Mouse (Mus musculus) midbrain, embryonic 10.5 days (tissue): ENCODE measurements around the gene Igsf6. TPM values are rescaled to one million over a fixed set of nuclear protein-coding genes. Genes with fewer than 3 reads are reported as not detected.

Source experiments
- DNase-seq: peaks from one replicate; pipeline ENCODE4 v3.0.0-alpha.2; 2017; ENCODE audit warnings: low spot score
- H3K27ac ChIP-seq: fragments of 300-500 bp; sonication (generic); replicated peaks from 2 replicates; pipeline ENCODE4 v1.5.1; 2016; ENCODE audit warnings: mild to moderate bottlenecking
- H3K27me3 ChIP-seq: fragments of 300-500 bp; sonication (generic); 2 replicates; pipeline ENCODE4 v1.6.1; 2016; ENCODE audit warnings: low read depth, mild to moderate bottlenecking; ENCODE audit not compliant: poor library complexity, severe bottlenecking
- H3K36me3 ChIP-seq: fragments of 300-500 bp; sonication (generic); 2 replicates; pipeline ENCODE4 v1.6.1; 2016; ENCODE audit warnings: mild to moderate bottlenecking, moderate library complexity
- H3K4me1 ChIP-seq: fragments of 300-500 bp; sonication (generic); 2 replicates; pipeline ENCODE4 v1.6.1; 2016
- H3K4me3 ChIP-seq: fragments of 300-500 bp; sonication (generic); 2 replicates; pipeline ENCODE4 v1.5.1; 2016; ENCODE audit warnings: mild to moderate bottlenecking, moderate library complexity
- H3K9me3 ChIP-seq: fragments of 300-500 bp; sonication (generic); replicated peaks from 2 replicates; pipeline ENCODE4 v1.6.1; 2016; ENCODE audit warnings: mild to moderate bottlenecking
- WGBS: fragments of 180-500 bp; shearing (Covaris S2); methylation state at CpG from one replicate; pipeline ENCODE4 v1.1.7; 2016; 5-methylcytosine and 5-hydroxymethylcytosine counted together
- polyA plus RNA-seq: library from polyadenylated mRNA; unstranded; fragments of >200 nt; fragmentation: Nextera tagmentation; extraction: Ambion mirVana; gene quantifications from 2 replicates; pipeline ENCODE4 v1.2.1, GENCODE M21; 2016

Gene Igsf6
- polyA plus RNA-seq, 1 experiment from 2014 or later, result 0.88 TPM

- Histone ChIP-seq H3K27me3 (no peaks in the 10 kb centered on the region), H3K4me1 (no peaks in the 10 kb centered on the region), H3K27ac (no peak overlapping the region), H3K4me3 (no peak overlapping the region), H3K36me3 (no peaks in the 10 kb centered on the region), H3K9me3 (no peaks in the 10 kb centered on the region)
- WGBS, result 40% methylated on average over 8 of the region's 8 CpGs
- no peak for DNase-seq
Observed at GRCm38 (mm10) chr7:121020277-121020676, 54.1 kb downstream of the Igsf6 start.

GRCm38 (mm10) chr7:121018778-121019177 lies 55.6 kb downstream of the Igsf6 start:
- Histone ChIP-seq H3K27ac (no peak overlapping the region), H3K4me1 (no peaks in the 10 kb centered on the region), H3K27me3 (no peaks in the 10 kb centered on the region), H3K36me3 (no peaks in the 10 kb centered on the region), H3K4me3 (no peak overlapping the region), H3K9me3 (no peaks in the 10 kb centered on the region)
- no peak for DNase-seq
- 82% methylated on average over 3 of the region's 3 CpGs for WGBS

GRCm38 (mm10) chr7:121014486-121014885 lies 59.9 kb downstream of the Igsf6 start:
- H3K27ac ChIP-seq, result no peak overlapping the region
- DNase-seq, result no peak
- H3K9me3 ChIP-seq, result no peaks in the 10 kb centered on the region
- H3K4me3 ChIP-seq, result no peak overlapping the region
- WGBS, result 87% methylated on average over 10 of the region's 10 CpGs
- no peaks in the 10 kb centered on the region for H3K4me1 ChIP-seq
- H3K27me3 ChIP-seq, result no peaks in the 10 kb centered on the region
- no peaks in the 10 kb centered on the region for H3K36me3 ChIP-seq

Other genes starting within 250 kb of the Igsf6 start
- 24.0 and 26.1 TPM in 2 replicates for gene Eef2k, start 231.7 kb downstream of the Igsf6 start, polyA plus RNA-seq
- gene Polr3e, start 156.8 kb downstream of the Igsf6 start, polyA plus RNA-seq, result 38.2 and 41.0 TPM in 2 replicates
- 12.0 and 13.7 TPM in 2 replicates for gene Cdr2, start 92.3 kb downstream of the Igsf6 start, polyA plus RNA-seq
- 0.61 and 0.63 TPM in 2 replicates for gene Mfsd13b, start 92.1 kb downstream of the Igsf6 start, polyA plus RNA-seq
- 205 and 210 TPM in 2 replicates for gene Mettl9, start 40.1 kb downstream of the Igsf6 start, polyA plus RNA-seq
- gene Otoa, start 7.1 kb upstream of the Igsf6 start, polyA plus RNA-seq, result 0.05 and 0.09 TPM in 2 replicates